Mouse (Mus musculus) CH12.LX (cell line): Measurements from ENCODE around the gene Gm49368.

Experiments used
- CTCF ChIP-seq, 2 experiments: IDR thresholded peaks in 1 of 2; conservative IDR thresholded peaks in 1 of 2; 2 replicates each; pipeline ENCODE4 v1.5.1; 2011 to 2012; ENCODE audit warnings: low read depth in 2 of 2, low read length in 2 of 2, improper control_type of control experiment in 1 of 2, inconsistent platforms in 1 of 2, mild to moderate bottlenecking in 1 of 2, moderate library complexity in 1 of 2
- EP300 ChIP-seq: IDR thresholded peaks from 2 replicates; pipeline ENCODE4 v1.6.1; 2011; ENCODE audit warnings: low read length, improper control_type of control experiment
- GABPA ChIP-seq: IDR thresholded peaks from 2 replicates; pipeline ENCODE4 v1.6.1; 2012; ENCODE audit warnings: low read depth, low read length, improper control_type of control experiment, inconsistent platforms; ENCODE audit not compliant: insufficient replicate concordance
- JUND ChIP-seq: conservative IDR thresholded peaks from 2 replicates; pipeline ENCODE4 v1.6.1; 2011; ENCODE audit warnings: low read depth, low read length, improper control_type of control experiment
- POLR2A ChIP-seq: IDR thresholded peaks from 2 replicates; pipeline ENCODE4 v1.6.1; 2011; ENCODE audit warnings: low read depth, mild to moderate bottlenecking, improper control_type of control experiment, low read length
- RCOR1 ChIP-seq: conservative IDR thresholded peaks from 2 replicates; pipeline ENCODE4 v1.6.1; 2012; ENCODE audit warnings: low read depth, mild to moderate bottlenecking, inconsistent platforms, low read length, improper control_type of control experiment
- SIN3A ChIP-seq: IDR thresholded peaks from 2 replicates; pipeline ENCODE4 v1.6.1; 2012; ENCODE audit warnings: low read length, improper control_type of control experiment, inconsistent platforms

DNA sequence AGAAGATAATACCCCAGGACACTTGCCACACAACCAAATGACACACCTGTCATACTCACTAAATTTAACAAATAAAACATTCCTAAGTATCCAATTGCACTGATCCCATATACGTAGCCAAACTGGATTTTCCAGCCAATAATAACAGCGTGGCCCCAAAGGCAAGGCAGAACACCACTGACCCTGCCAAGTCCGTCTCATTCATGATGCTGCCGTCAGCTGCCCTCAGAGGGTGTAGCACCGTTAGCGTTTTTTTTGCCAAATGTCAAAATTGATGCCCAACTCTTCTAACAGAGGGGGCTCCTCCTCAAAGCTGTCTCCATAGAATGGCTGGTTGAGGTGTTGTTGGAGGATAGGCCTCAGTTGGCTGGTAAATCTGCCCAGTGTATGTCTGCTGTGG lies 45.8 kb upstream of the Gm49368 start:
- TF ChIP-seq RCOR1 (no peak), CTCF (conservative IDR thresholded peaks at IDR 0.05 in 1 of 2, IDR thresholded peaks at IDR 0.05 in 1 of 2; ENCODE audit: low read depth in 2 of 2, low read length in 2 of 2) (no peak), SIN3A (no peak), GABPA (no peak), POLR2A (no peak), EP300 (no peak), JUND (no peak)
